Mouse (Mus musculus): Measurements from ENCODE around the gene Defa36. TPM values are rescaled to one million over a fixed set of nuclear protein-coding genes. Genes with fewer than 3 reads are reported as not detected.
"Not testable (repeated sequence)": the region's sequence is repeated elsewhere in the genome, so short reads cannot be mapped to it uniquely, and the experiment has no call there.

Gene Defa36
- polyA plus RNA-seq (2014; fragmentation: Nextera tagmentation; extraction: Ambion mirVana): not detected in 2 replicates

- H3K27ac ChIP-seq (replicated peaks in 1 of 2; ENCODE audit: control insufficient read depth in 1 of 2, insufficient read depth in 1 of 2, low read depth in 2 of 2, low read length in 2 of 2); H3K4me2 ChIP-seq (ENCODE audit: low read length); H3K9me3 ChIP-seq (ENCODE audit: control insufficient read depth, low read length); H3K4me1 ChIP-seq (ENCODE audit: control insufficient read depth in 2 of 2, insufficient read depth in 2 of 2, low read length in 2 of 2); H3K4me3 ChIP-seq (ENCODE audit: control insufficient read depth in 1 of 2, insufficient read depth in 1 of 2, low read depth in 1 of 2, low read length in 2 of 2); H3K36me3 ChIP-seq (ENCODE audit: control insufficient read depth, insufficient read depth, low read length); H3K9ac ChIP-seq (ENCODE audit: low read length); H3K27me3 ChIP-seq (ENCODE audit: control insufficient read depth, insufficient read depth, low read length); ATAC-seq (ENCODE audit: insufficient number of reproducible peaks, insufficient read depth, low FRiP score, low read depth): not testable (repeated sequence)
- no CpG with 5 or more reads among the region's 1 CpGs for WGBS
Measured at GRCm38 (mm10) chr8:21427111-21427510, at the start of gene Defa36. Defa36 (plus strand) TSS chr8:21427411.

GRCm38 (mm10) chr8:21378215-21378614, 49.0 kb upstream of the Defa36 start, which contains the start of gene Defa2:
Defa2 (plus strand) TSS chr8:21378515.
- not testable (repeated sequence) for H3K9ac ChIP-seq (ENCODE audit: low read length); H3K4me2 ChIP-seq (ENCODE audit: low read length); H3K4me3 ChIP-seq (ENCODE audit: control insufficient read depth in 1 of 2, insufficient read depth in 1 of 2, low read depth in 1 of 2, low read length in 2 of 2); H3K9me3 ChIP-seq (ENCODE audit: control insufficient read depth, low read length); H3K27ac ChIP-seq (replicated peaks in 1 of 2; ENCODE audit: control insufficient read depth in 1 of 2, insufficient read depth in 1 of 2, low read depth in 2 of 2, low read length in 2 of 2); ATAC-seq (ENCODE audit: insufficient number of reproducible peaks, insufficient read depth, low FRiP score, low read depth); H3K27me3 ChIP-seq (ENCODE audit: control insufficient read depth, insufficient read depth, low read length); H3K4me1 ChIP-seq (ENCODE audit: control insufficient read depth in 2 of 2, insufficient read depth in 2 of 2, low read length in 2 of 2); H3K36me3 ChIP-seq (ENCODE audit: control insufficient read depth, insufficient read depth, low read length)
- WGBS: no CpG with 5 or more reads among the region's 2 CpGs

- WGBS: no CpG with 5 or more reads among the region's 2 CpGs
- H3K9me3 ChIP-seq (ENCODE audit: control insufficient read depth, low read length); H3K27me3 ChIP-seq (ENCODE audit: control insufficient read depth, insufficient read depth, low read length); H3K27ac ChIP-seq (replicated peaks in 1 of 2; ENCODE audit: control insufficient read depth in 1 of 2, insufficient read depth in 1 of 2, low read depth in 2 of 2, low read length in 2 of 2); ATAC-seq (ENCODE audit: insufficient number of reproducible peaks, insufficient read depth, low FRiP score, low read depth); H3K4me2 ChIP-seq (ENCODE audit: low read length); H3K9ac ChIP-seq (ENCODE audit: low read length); H3K4me3 ChIP-seq (ENCODE audit: control insufficient read depth in 1 of 2, insufficient read depth in 1 of 2, low read depth in 1 of 2, low read length in 2 of 2); H3K4me1 ChIP-seq (ENCODE audit: control insufficient read depth in 2 of 2, insufficient read depth in 2 of 2, low read length in 2 of 2); H3K36me3 ChIP-seq (ENCODE audit: control insufficient read depth, insufficient read depth, low read length): not testable (repeated sequence)
Measured at GRCm38 (mm10) chr8:21391511-21391910, 35.7 kb upstream of the Defa36 start, which contains the start of gene Defa33. Defa33 (plus strand) TSS chr8:21391811.

- not testable (repeated sequence) for H3K9ac ChIP-seq (ENCODE audit: low read length); H3K9me3 ChIP-seq (ENCODE audit: control insufficient read depth, low read length); H3K4me3 ChIP-seq (ENCODE audit: control insufficient read depth in 1 of 2, insufficient read depth in 1 of 2, low read depth in 1 of 2, low read length in 2 of 2); H3K27ac ChIP-seq (replicated peaks in 1 of 2; ENCODE audit: control insufficient read depth in 1 of 2, insufficient read depth in 1 of 2, low read depth in 2 of 2, low read length in 2 of 2); H3K27me3 ChIP-seq (ENCODE audit: control insufficient read depth, insufficient read depth, low read length); ATAC-seq (ENCODE audit: insufficient number of reproducible peaks, insufficient read depth, low FRiP score, low read depth); H3K4me2 ChIP-seq (ENCODE audit: low read length); H3K36me3 ChIP-seq (ENCODE audit: control insufficient read depth, insufficient read depth, low read length); H3K4me1 ChIP-seq (ENCODE audit: control insufficient read depth in 2 of 2, insufficient read depth in 2 of 2, low read length in 2 of 2)
- WGBS: no CpG with 5 or more reads among the region's 1 CpGs
Measured at GRCm38 (mm10) chr8:21456460-21456859, 29.2 kb downstream of the Defa36 start, which contains the start of gene Gm7849. Gm7849 (minus strand) TSS chr8:21456560.

Other genes with a start within 250 kb of the Defa36 start
- gene Defa31, start 235.8 kb upstream of the Defa36 start, polyA plus RNA-seq (2014; fragmentation: Nextera tagmentation; extraction: Ambion mirVana): not detected in 2 replicates
- gene Gm15293, start 225.8 kb upstream of the Defa36 start, polyA plus RNA-seq (2014; fragmentation: Nextera tagmentation; extraction: Ambion mirVana): not detected in 2 replicates
- gene Gm15292, start 177.7 kb upstream of the Defa36 start, polyA plus RNA-seq (2014; fragmentation: Nextera tagmentation; extraction: Ambion mirVana): not detected in 2 replicates
- not detected in 2 replicates for gene Defa27, start 111.9 kb upstream of the Defa36 start, polyA plus RNA-seq (2014; fragmentation: Nextera tagmentation; extraction: Ambion mirVana)
- gene Defa29, start 100.4 kb upstream of the Defa36 start, polyA plus RNA-seq (2014; fragmentation: Nextera tagmentation; extraction: Ambion mirVana): not detected in 2 replicates
- not detected in 2 replicates for gene Defa2, start 48.9 kb upstream of the Defa36 start, polyA plus RNA-seq (2014; fragmentation: Nextera tagmentation; extraction: Ambion mirVana)
- not detected in 2 replicates for gene Defa33, start 35.6 kb upstream of the Defa36 start, polyA plus RNA-seq (2014; fragmentation: Nextera tagmentation; extraction: Ambion mirVana)
- gene Gm7849, start 29.1 kb downstream of the Defa36 start, polyA plus RNA-seq (2014; fragmentation: Nextera tagmentation; extraction: Ambion mirVana): not detected in 2 replicates
- gene Defa20, start 81.8 kb downstream of the Defa36 start, polyA plus RNA-seq (2014; fragmentation: Nextera tagmentation; extraction: Ambion mirVana): not detected in 2 replicates
- gene Defa32, start 101.6 kb downstream of the Defa36 start, polyA plus RNA-seq (2014; fragmentation: Nextera tagmentation; extraction: Ambion mirVana): not detected in 2 replicates
- not detected in 2 replicates for gene Defa37, start 138.0 kb downstream of the Defa36 start, polyA plus RNA-seq (2014; fragmentation: Nextera tagmentation; extraction: Ambion mirVana)
- not detected in 2 replicates for gene Defa28, start 155.6 kb downstream of the Defa36 start, polyA plus RNA-seq (2014; fragmentation: Nextera tagmentation; extraction: Ambion mirVana)
- gene Gm7861, start 167.1 kb downstream of the Defa36 start, polyA plus RNA-seq (2014; fragmentation: Nextera tagmentation; extraction: Ambion mirVana): not detected in 2 replicates
- not detected in 2 replicates for gene Defa26, start 190.8 kb downstream of the Defa36 start, polyA plus RNA-seq (2014; fragmentation: Nextera tagmentation; extraction: Ambion mirVana)
- gene Defa17, start 228.4 kb downstream of the Defa36 start, polyA plus RNA-seq (2014; fragmentation: Nextera tagmentation; extraction: Ambion mirVana): not detected in 2 replicates
- gene Defa34, start 238.4 kb downstream of the Defa36 start, polyA plus RNA-seq (2014; fragmentation: Nextera tagmentation; extraction: Ambion mirVana): not detected in 2 replicates